In genomic region chr16:32935088-32935487, GRCm38 (mm10) we compare ENCODE assay signal across 16 mouse cellular contexts. TPM values are rescaled to one million over a fixed set of nuclear protein-coding genes. Genes with fewer than 3 reads are reported as not detected.
DNase-seq lines count a peak whose midpoint lies in the region; ATAC-seq and TF ChIP-seq lines count a peak whose summit lies in the region.
"Had no signal": no experiment of that assay in that cellular context is flagged by ENCODE, and none has a peak within 500 bp of the region (broad histone marks: within the 10 kb centered on the region; RNA-seq: fewer than 3 reads in every experiment).

No protein-coding gene starts in this region.

- peak overlapping the region; percentile 77 for H3K27ac ChIP-seq in gastrocnemius, adult 2 months
- H3K27ac ChIP-seq in heart, postnatal 0 days (ENCODE audit: low read depth): peak overlapping the region; percentile 41
- H3K27ac ChIP-seq in midbrain, embryonic 11.5 days (ENCODE audit: low read depth, low read length): no peak overlapping the region
- no peak overlapping the region for H3K27ac ChIP-seq in midbrain, embryonic 13.5 days
- no peak overlapping the region for H3K27ac ChIP-seq in liver, embryonic 12.5 days
- H3K27ac ChIP-seq: forebrain, embryonic 10.5 days; neural tube, embryonic 12.5 days had no signal

- WGBS in heart, postnatal 0 days: 25% methylated on average over 1 of the region's 1 CpGs
- WGBS in midbrain, embryonic 11.5 days: 77% methylated on average over 1 of the region's 1 CpGs
- 77% methylated on average over 1 of the region's 1 CpGs for WGBS in midbrain, embryonic 13.5 days
- 51% methylated on average over 1 of the region's 1 CpGs for WGBS in liver, embryonic 12.5 days (ENCODE audit: insufficient replicate concordance)

- no peaks in the 10 kb centered on the region for H3K27me3 ChIP-seq in heart, postnatal 0 days (ENCODE audit: control insufficient read depth, insufficient read depth, low read length)
- no peaks in the 10 kb centered on the region for H3K27me3 ChIP-seq in midbrain, embryonic 11.5 days (ENCODE audit: control insufficient read depth, insufficient read depth, low read length)
- no peaks in the 10 kb centered on the region for H3K27me3 ChIP-seq in midbrain, embryonic 13.5 days
- H3K27me3 ChIP-seq in liver, embryonic 12.5 days (replicated peaks): no peaks in the 10 kb centered on the region
- H3K27me3 ChIP-seq: neural tube, embryonic 12.5 days; Patski had no signal

- H3K9me3 ChIP-seq in heart, postnatal 0 days (replicated peaks; ENCODE audit: control insufficient read depth, low read length): no peaks in the 10 kb centered on the region
- H3K9me3 ChIP-seq in midbrain, embryonic 11.5 days (ENCODE audit: control insufficient read depth, low read length): no peaks in the 10 kb centered on the region
- no peaks in the 10 kb centered on the region for H3K9me3 ChIP-seq in midbrain, embryonic 13.5 days
- H3K9me3 ChIP-seq in liver, embryonic 12.5 days (replicated peaks): no peaks in the 10 kb centered on the region
- H3K9me3 ChIP-seq: forebrain, embryonic 10.5 days; neural tube, embryonic 12.5 days had no signal

- H3K4me1 ChIP-seq in heart, postnatal 0 days (ENCODE audit: control insufficient read depth, insufficient read depth): peaks cover 4% of the 10 kb centered on the region; the same call in 1 of the 2 replicates
- H3K4me1 ChIP-seq in midbrain, embryonic 11.5 days (ENCODE audit: control insufficient read depth, insufficient read depth, low read length): peaks cover 2% of the 10 kb centered on the region; the same call in 1 of the 2 replicates
- H3K4me1 ChIP-seq in midbrain, embryonic 13.5 days (replicated peaks): peaks cover 4% of the 10 kb centered on the region; the same call in 1 of the 2 replicates
- H3K4me1 ChIP-seq in liver, embryonic 12.5 days: peaks cover 13% of the 10 kb centered on the region
- H3K4me1 ChIP-seq: neural tube, embryonic 12.5 days had no signal

- H3K36me3 ChIP-seq in heart, postnatal 0 days (replicated peaks; ENCODE audit: control insufficient read depth, insufficient read depth, low read length): no peaks in the 10 kb centered on the region
- H3K36me3 ChIP-seq in midbrain, embryonic 11.5 days (ENCODE audit: control insufficient read depth, insufficient read depth, low read length): no peaks in the 10 kb centered on the region
- no peaks in the 10 kb centered on the region for H3K36me3 ChIP-seq in midbrain, embryonic 13.5 days
- H3K36me3 ChIP-seq in liver, embryonic 12.5 days: no peaks in the 10 kb centered on the region
- H3K36me3 ChIP-seq: forebrain, embryonic 10.5 days; neural tube, embryonic 12.5 days had no signal

- no peak overlapping the region for H3K4me3 ChIP-seq in gastrocnemius, adult 2 months
- H3K4me3 ChIP-seq in heart, postnatal 0 days (ENCODE audit: low read depth, low read length): no peak overlapping the region
- no peak overlapping the region for H3K4me3 ChIP-seq in midbrain, embryonic 11.5 days (ENCODE audit: low read depth, low read length)
- no peak overlapping the region for H3K4me3 ChIP-seq in midbrain, embryonic 13.5 days (replicated peaks)
- no peak overlapping the region for H3K4me3 ChIP-seq in liver, embryonic 12.5 days
- H3K4me3 ChIP-seq: forebrain, embryonic 10.5 days; neural tube, embryonic 12.5 days had no signal

- no peak for ATAC-seq in heart, postnatal 0 days (ENCODE audit: insufficient read depth, low read depth)
- no peak for ATAC-seq in midbrain, embryonic 11.5 days (ENCODE audit: low FRiP score)
- ATAC-seq in midbrain, embryonic 13.5 days: no peak
- no peak for ATAC-seq in liver, embryonic 12.5 days
- ATAC-seq: Patski had no signal

- H3K4me2 ChIP-seq in heart, postnatal 0 days (ENCODE audit: low read depth, low read length): no peak overlapping the region
- H3K4me2 ChIP-seq in midbrain, embryonic 11.5 days: no peak overlapping the region
- H3K4me2 ChIP-seq in midbrain, embryonic 13.5 days (replicated peaks): no peak overlapping the region
- H3K4me2 ChIP-seq in liver, embryonic 12.5 days: no peak overlapping the region
- H3K4me2 ChIP-seq: neural tube, embryonic 12.5 days had no signal

- TF ChIP-seq EP300 in heart, postnatal 0 days (IDR thresholded peaks at IDR 0.05; ENCODE audit: low read depth): no peak

- no peak for DNase-seq in gastrocnemius, adult 2 months
- DNase-seq in gastrocnemius, adult 8-10 months (ENCODE audit: low spot score in 2 of 2): no peak
- no peak for DNase-seq in heart, postnatal 0 days (ENCODE audit: low spot score)
- DNase-seq in heart, postnatal 25 days (ENCODE audit: low spot score): no peak
- DNase-seq in midbrain, embryonic 11.5 days (ENCODE audit: low spot score, missing footprints): peak; percentile 47
- DNase-seq: adrenal gland, postnatal 14 days; cerebellum, adult 2 months; gastrocnemius, postnatal 36 days; kidney, postnatal 25 days; spleen, adult 18-20 months; thymus, postnatal 14 days had no signal

- intact Hi-C loops in gastrocnemius, adult 2 months (cut with DNase I): no loop called here
- intact Hi-C loops in heart, postnatal 25 days (cut with DNase I): no loop called here

- no peak overlapping the region for H3K9ac ChIP-seq in heart, postnatal 0 days (replicated peaks; ENCODE audit: low read depth, low read length)
- H3K9ac ChIP-seq in midbrain, embryonic 11.5 days (ENCODE audit: low read length): no peak overlapping the region
- H3K9ac ChIP-seq in midbrain, embryonic 13.5 days (replicated peaks): no peak overlapping the region
- no peak overlapping the region for H3K9ac ChIP-seq in liver, embryonic 12.5 days
- H3K9ac ChIP-seq: neural tube, embryonic 12.5 days had no signal

- no peak for TF ChIP-seq CTCF in gastrocnemius, adult 2 months (IDR thresholded peaks at IDR 0.05)
- no peak for TF ChIP-seq CTCF in heart, postnatal 0 days (IDR thresholded peaks at IDR 0.05; ENCODE audit: low read depth)

RNA-seq across cellular contexts. Expression of gene Lrch3, which starts 21.2 kb away (rescaled TPM):
- total RNA-seq in gastrocnemius, adult 2 months (2021): 10 to 100 TPM; 14.1 to 16.0 TPM
- total RNA-seq in gastrocnemius, adult 8-10 months (2022): 10 to 100 TPM; 11.6 to 15.3 (median 13.8) TPM
- 22.8 and 48.9 TPM in 2 replicates for total RNA-seq in heart, postnatal 0 days (2014; rRNA removed; ENCODE audit: low replicate concordance)
- polyA plus RNA-seq in heart, postnatal 0 days (2015; fragmentation: Nextera tagmentation; extraction: Ambion mirVana): 11.2 and 14.0 TPM in 2 replicates
- total RNA-seq in heart, postnatal 25 days (2021): 10 to 100 TPM; 25.9 to 27.2 TPM
- polyA plus RNA-seq in midbrain, embryonic 11.5 days (2014; fragmentation: Nextera tagmentation; extraction: Ambion mirVana): 33.7 and 37.9 TPM in 2 replicates
- 51.0 and 53.0 TPM in 2 replicates for polyA plus RNA-seq in midbrain, embryonic 13.5 days (2015; fragmentation: Nextera tagmentation; extraction: Ambion mirVana)
- polyA plus RNA-seq in liver, embryonic 12.5 days (2016; fragmentation: Nextera tagmentation; extraction: Ambion mirVana): 9.9 and 10.1 TPM in 2 replicates

RNA-seq across cellular contexts. Expression of gene Rubcn, which starts 57.5 kb away (rescaled TPM):
- total RNA-seq in gastrocnemius, adult 2 months (2021): 10 to 100 TPM; 24.0 to 28.5 TPM
- 10 to 100 TPM; 22.4 to 29.0 (median 25.9) TPM for total RNA-seq in gastrocnemius, adult 8-10 months (2022)
- total RNA-seq in heart, postnatal 0 days (2014; rRNA removed; ENCODE audit: low replicate concordance): 53.5 and 66.7 TPM in 2 replicates
- polyA plus RNA-seq in heart, postnatal 0 days (2015; fragmentation: Nextera tagmentation; extraction: Ambion mirVana): 12.5 and 14.7 TPM in 2 replicates
- total RNA-seq in heart, postnatal 25 days (2021): 10 to 100 TPM; 27.8 to 32.4 TPM
- 13.2 and 14.3 TPM in 2 replicates for polyA plus RNA-seq in midbrain, embryonic 11.5 days (2014; fragmentation: Nextera tagmentation; extraction: Ambion mirVana)
- polyA plus RNA-seq in midbrain, embryonic 13.5 days (2015; fragmentation: Nextera tagmentation; extraction: Ambion mirVana): 26.2 and 29.2 TPM in 2 replicates
- 7.3 and 7.7 TPM in 2 replicates for polyA plus RNA-seq in liver, embryonic 12.5 days (2016; fragmentation: Nextera tagmentation; extraction: Ambion mirVana)

RNA-seq across cellular contexts. Expression of gene Fyttd1, which starts 57.8 kb away (rescaled TPM):
- 10 to 100 TPM; 95.0 to 95.1 TPM for total RNA-seq in gastrocnemius, adult 2 months (2021)
- 100 to 1,000 TPM; 107 to 123 (median 116) TPM for total RNA-seq in gastrocnemius, adult 8-10 months (2022)
- total RNA-seq in heart, postnatal 0 days (2014; rRNA removed; ENCODE audit: low replicate concordance): 60.7 and 75.8 TPM in 2 replicates
- polyA plus RNA-seq in heart, postnatal 0 days (2015; fragmentation: Nextera tagmentation; extraction: Ambion mirVana): 118 and 120 TPM in 2 replicates
- 100 to 1,000 TPM; 106 to 109 TPM for total RNA-seq in heart, postnatal 25 days (2021)
- 130 and 137 TPM in 2 replicates for polyA plus RNA-seq in midbrain, embryonic 11.5 days (2014; fragmentation: Nextera tagmentation; extraction: Ambion mirVana)
- 110 and 126 TPM in 2 replicates for polyA plus RNA-seq in midbrain, embryonic 13.5 days (2015; fragmentation: Nextera tagmentation; extraction: Ambion mirVana)
- 45.7 and 50.7 TPM in 2 replicates for polyA plus RNA-seq in liver, embryonic 12.5 days (2016; fragmentation: Nextera tagmentation; extraction: Ambion mirVana)

Comparison
In these comparisons a context has a peak if more than half of its experiments do, and no peak if none do; other contexts are left out.
1. H3K27ac ChIP-seq: peak in gastrocnemius, adult 2 months (single experiment) and heart, postnatal 0 days (single experiment); none in midbrain, embryonic 11.5 days (single experiment), midbrain, embryonic 13.5 days (single experiment) and liver, embryonic 12.5 days (single experiment).